Mouse (Mus musculus): Measurements from ENCODE around the gene Wdr66. TPM values are rescaled to one million over a fixed set of nuclear protein-coding genes. Genes with fewer than 3 reads are reported as not detected.
"Not testable (repeated sequence)": the region's sequence is repeated elsewhere in the genome, so short reads cannot be mapped to it uniquely, and the experiment has no call there.

The Wdr66 gene
- 2.5 and 3.2 TPM in 2 replicates for polyA plus RNA-seq (2014; fragmentation: Nextera tagmentation; extraction: Ambion mirVana)

GRCm38 (mm10) chr5:123251834-123252233, at the start of gene Wdr66:
Wdr66 (plus strand) TSS chr5:123252102.
- peak; percentile 93 for ATAC-seq (ENCODE audit: low read depth)
- Histone ChIP-seq H3K36me3 (ENCODE audit: control insufficient read depth, insufficient read depth, low read length) (peaks cover 7% of the 10 kb centered on the region; the same call in 1 of the 2 replicates), H3K9me3 (ENCODE audit: control insufficient read depth, low read length) (no peaks in the 10 kb centered on the region), H3K27me3 (replicated peaks; ENCODE audit: control insufficient read depth, insufficient read depth, low read length) (no peaks in the 10 kb centered on the region), H3K4me3 (ENCODE audit: low read depth, low read length) (peak within 1 kb of the TSS; percentile 29), H3K4me1 (ENCODE audit: control insufficient read depth, insufficient read depth, low read length) (no peaks in the 10 kb centered on the region), H3K27ac (replicated peaks; ENCODE audit: low read depth, low read length) (no peak within 1 kb of the TSS), H3K9ac (ENCODE audit: low read depth, low read length) (peak within 1 kb of the TSS; percentile 45; the same call in 1 of the 2 replicates), H3K4me2 (ENCODE audit: low read depth, low read length) (peak within 1 kb of the TSS; percentile 57)
- peak; percentile 95 for DNase-seq (ENCODE audit: low spot score)
- WGBS, result 3% methylated on average over 18 of the region's 18 CpGs

- not testable (repeated sequence) for H3K36me3 ChIP-seq (ENCODE audit: control insufficient read depth, insufficient read depth, low read length); H3K4me1 ChIP-seq (ENCODE audit: control insufficient read depth, insufficient read depth, low read length); ATAC-seq (ENCODE audit: low read depth); H3K9me3 ChIP-seq (ENCODE audit: control insufficient read depth, low read length); H3K9ac ChIP-seq (ENCODE audit: low read depth, low read length); H3K27ac ChIP-seq (replicated peaks; ENCODE audit: low read depth, low read length); H3K27me3 ChIP-seq (replicated peaks; ENCODE audit: control insufficient read depth, insufficient read depth, low read length); DNase-seq (ENCODE audit: low spot score); H3K4me2 ChIP-seq (ENCODE audit: low read depth, low read length); H3K4me3 ChIP-seq (ENCODE audit: low read depth, low read length)
- 45% methylated on average over 4 of the region's 4 CpGs for WGBS
These were observed 49.1 kb upstream of the Wdr66 start for GRCm38 (mm10) chr5:123202771-123203170.

GRCm38 (mm10) chr5:123203591-123203990, 48.3 kb upstream of the Wdr66 start:
- WGBS, result 83% methylated on average over 7 of the region's 7 CpGs
- not testable (repeated sequence) for ATAC-seq (ENCODE audit: low read depth); H3K4me2 ChIP-seq (ENCODE audit: low read depth, low read length)

GRCm38 (mm10) chr5:123222346-123223050, 29.4 kb upstream of the Wdr66 start:
- not testable (repeated sequence) for H3K9ac ChIP-seq (ENCODE audit: low read depth, low read length); H3K9me3 ChIP-seq (ENCODE audit: control insufficient read depth, low read length); H3K27ac ChIP-seq (replicated peaks; ENCODE audit: low read depth, low read length); DNase-seq (ENCODE audit: low spot score); H3K4me3 ChIP-seq (ENCODE audit: low read depth, low read length); H3K4me2 ChIP-seq (ENCODE audit: low read depth, low read length); ATAC-seq (ENCODE audit: low read depth); H3K27me3 ChIP-seq (replicated peaks; ENCODE audit: control insufficient read depth, insufficient read depth, low read length); H3K36me3 ChIP-seq (ENCODE audit: control insufficient read depth, insufficient read depth, low read length); H3K4me1 ChIP-seq (ENCODE audit: control insufficient read depth, insufficient read depth, low read length)
- 83% methylated on average over 3 of the region's 5 CpGs for WGBS

More at GRCm38 (mm10) chr5:123203591-123203990, 48.3 kb upstream of the Wdr66 start:
- H3K4me3 ChIP-seq (ENCODE audit: low read depth, low read length); H3K9ac ChIP-seq (ENCODE audit: low read depth, low read length); H3K9me3 ChIP-seq (ENCODE audit: control insufficient read depth, low read length); H3K36me3 ChIP-seq (ENCODE audit: control insufficient read depth, insufficient read depth, low read length); DNase-seq (ENCODE audit: low spot score); H3K27me3 ChIP-seq (replicated peaks; ENCODE audit: control insufficient read depth, insufficient read depth, low read length); H3K27ac ChIP-seq (replicated peaks; ENCODE audit: low read depth, low read length); H3K4me1 ChIP-seq (ENCODE audit: control insufficient read depth, insufficient read depth, low read length): not testable (repeated sequence)

- 80% methylated on average over 4 of the region's 4 CpGs for WGBS
- H3K27ac ChIP-seq (replicated peaks; ENCODE audit: low read depth, low read length), result no peak overlapping the region
- H3K9ac ChIP-seq (ENCODE audit: low read depth, low read length), result no peak overlapping the region
- ATAC-seq (ENCODE audit: low read depth), result no peak
- no peaks in the 10 kb centered on the region for H3K4me1 ChIP-seq (ENCODE audit: control insufficient read depth, insufficient read depth, low read length)
- H3K4me2 ChIP-seq (ENCODE audit: low read depth, low read length), result no peak overlapping the region
- H3K9me3 ChIP-seq (ENCODE audit: control insufficient read depth, low read length), result no peaks in the 10 kb centered on the region
- H3K36me3 ChIP-seq (ENCODE audit: control insufficient read depth, insufficient read depth, low read length), result no peaks in the 10 kb centered on the region
- no peak overlapping the region for H3K4me3 ChIP-seq (ENCODE audit: low read depth, low read length)
- no peak for DNase-seq (ENCODE audit: low spot score)
- no peaks in the 10 kb centered on the region for H3K27me3 ChIP-seq (replicated peaks; ENCODE audit: control insufficient read depth, insufficient read depth, low read length)
These were observed 28.9 kb upstream of the Wdr66 start for GRCm38 (mm10) chr5:123223051-123223410.

GRCm38 (mm10) chr5:123223861-123224260, 28.0 kb upstream of the Wdr66 start:
- H3K4me1 ChIP-seq (ENCODE audit: control insufficient read depth, insufficient read depth, low read length); ATAC-seq (ENCODE audit: low read depth); H3K4me2 ChIP-seq (ENCODE audit: low read depth, low read length); H3K9me3 ChIP-seq (ENCODE audit: control insufficient read depth, low read length); H3K4me3 ChIP-seq (ENCODE audit: low read depth, low read length); H3K27me3 ChIP-seq (replicated peaks; ENCODE audit: control insufficient read depth, insufficient read depth, low read length); H3K36me3 ChIP-seq (ENCODE audit: control insufficient read depth, insufficient read depth, low read length); DNase-seq (ENCODE audit: low spot score); H3K9ac ChIP-seq (ENCODE audit: low read depth, low read length); H3K27ac ChIP-seq (replicated peaks; ENCODE audit: low read depth, low read length): not testable (repeated sequence)
- WGBS, result 57% methylated on average over 6 of the region's 6 CpGs

GRCm38 (mm10) chr5:123226851-123227250, 25.1 kb upstream of the Wdr66 start:
- Histone ChIP-seq H3K27ac (replicated peaks; ENCODE audit: low read depth, low read length) (no peak overlapping the region), H3K4me2 (ENCODE audit: low read depth, low read length) (no peak overlapping the region), H3K27me3 (replicated peaks; ENCODE audit: control insufficient read depth, insufficient read depth, low read length) (no peaks in the 10 kb centered on the region), H3K4me1 (ENCODE audit: control insufficient read depth, insufficient read depth, low read length) (peaks cover 4% of the 10 kb centered on the region; the same call in 1 of the 2 replicates), H3K36me3 (ENCODE audit: control insufficient read depth, insufficient read depth, low read length) (peaks cover 5% of the 10 kb centered on the region; the same call in 1 of the 2 replicates), H3K9ac (ENCODE audit: low read depth, low read length) (no peak overlapping the region), H3K4me3 (ENCODE audit: low read depth, low read length) (no peak overlapping the region), H3K9me3 (ENCODE audit: control insufficient read depth, low read length) (no peaks in the 10 kb centered on the region)
- no peak for DNase-seq (ENCODE audit: low spot score)
- WGBS, result 86% methylated on average over 7 of the region's 7 CpGs
- ATAC-seq (ENCODE audit: low read depth), result no peak

- Histone ChIP-seq H3K4me3 (ENCODE audit: low read depth, low read length) (peak overlapping the region; percentile 74), H3K36me3 (ENCODE audit: control insufficient read depth, insufficient read depth, low read length) (peaks cover 5% of the 10 kb centered on the region; the same call in 1 of the 2 replicates), H3K27me3 (replicated peaks; ENCODE audit: control insufficient read depth, insufficient read depth, low read length) (no peaks in the 10 kb centered on the region), H3K9ac (ENCODE audit: low read depth, low read length) (peak overlapping the region; percentile 86), H3K4me2 (ENCODE audit: low read depth, low read length) (peak overlapping the region; percentile 73), H3K9me3 (ENCODE audit: control insufficient read depth, low read length) (no peaks in the 10 kb centered on the region), H3K27ac (replicated peaks; ENCODE audit: low read depth, low read length) (no peak overlapping the region), H3K4me1 (ENCODE audit: control insufficient read depth, insufficient read depth, low read length) (peaks cover 4% of the 10 kb centered on the region; the same call in 1 of the 2 replicates)
- WGBS, result 2% methylated on average over 42 of the region's 42 CpGs
- peak; percentile 94 for ATAC-seq (ENCODE audit: low read depth)
- DNase-seq (ENCODE audit: low spot score), result peak; percentile 96
These were observed 24.0 kb upstream of the Wdr66 start for GRCm38 (mm10) chr5:123227762-123228523.
